Mouse (Mus musculus) urinary bladder, adult 2 months (tissue): ENCODE results near the gene Tgm2. TPM values are rescaled to one million over a fixed set of nuclear protein-coding genes. Genes with fewer than 3 reads are reported as not detected.

Experiments
- DNase-seq: peaks from one replicate; pipeline ENCODE4 v3.0.0; 2022; ENCODE audit warnings: low spot score
- polyA plus RNA-seq: library from polyadenylated mRNA; depleted of rRNA; stranded (reverse); fragments of >200 nt; gene quantifications from 2 replicates; pipeline ENCODE4 v1.2.3, GENCODE M21; 2012; rRNA removed

The Tgm2 gene
- polyA plus RNA-seq, 1 experiment = 218 TPM

GRCm38 (mm10) chr2:158070885-158071632 lies 75.2 kb downstream of the Tgm2 start:
- DNase-seq = no peak

- no peak for DNase-seq
These were observed 77.7 kb downstream of the Tgm2 start for GRCm38 (mm10) chr2:158068444-158068971.

- DNase-seq = no peak
These were observed 78.9 kb downstream of the Tgm2 start for GRCm38 (mm10) chr2:158067260-158067824.

- no peak for DNase-seq
These were observed 79.8 kb downstream of the Tgm2 start for GRCm38 (mm10) chr2:158066456-158066855.

Other genes with a start within 250 kb of the Tgm2 start
- 0.04 TPM in 1 of 2 replicates, not detected in the other for gene Vstm2l, start 231.8 kb downstream of the Tgm2 start, polyA plus RNA-seq
- gene Tti1, start 118.0 kb downstream of the Tgm2 start, polyA plus RNA-seq = 19.6 and 20.8 TPM in 2 replicates
- 17.7 and 18.5 TPM in 2 replicates for gene Rprd1b, start 117.9 kb downstream of the Tgm2 start, polyA plus RNA-seq
- 1.9 and 2.5 TPM in 2 replicates for gene D630003M21Rik, start 82.8 kb upstream of the Tgm2 start, polyA plus RNA-seq
- gene Bpi, start 111.7 kb upstream of the Tgm2 start, polyA plus RNA-seq = not detected in 2 replicates
- gene Lbp, start 160.1 kb upstream of the Tgm2 start, polyA plus RNA-seq = 107 and 122 TPM in 2 replicates
- 42.5 and 79.4 TPM in 2 replicates for gene Snhg11, start 229.2 kb upstream of the Tgm2 start, polyA plus RNA-seq